Mouse (Mus musculus): ENCODE results near the gene Rcor1. TPM values are rescaled to one million over a fixed set of nuclear protein-coding genes. Genes with fewer than 3 reads are reported as not detected.

The Rcor1 gene
- polyA plus RNA-seq, 1 experiment: 14.4 TPM

DNA sequence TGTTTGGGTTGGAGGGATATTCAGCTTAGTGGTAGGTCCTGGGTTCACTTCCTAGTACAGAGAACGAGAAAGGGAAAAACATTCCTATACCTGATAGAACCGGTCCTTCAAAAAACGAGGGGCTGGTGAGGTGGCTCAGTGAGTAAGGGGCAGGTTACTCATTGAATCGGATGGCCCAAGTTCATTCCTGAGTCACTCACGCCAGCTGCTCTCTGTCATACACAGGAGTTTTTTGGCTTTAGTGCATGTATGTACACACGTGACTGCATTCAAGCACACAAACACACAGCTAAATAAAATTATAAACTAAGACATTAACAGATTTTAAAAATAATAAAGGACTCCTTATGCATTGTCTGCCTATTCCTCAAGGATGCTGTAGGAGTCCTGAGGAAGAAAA, 57.1 kb downstream of the Rcor1 start:
- Histone ChIP-seq H3K27ac (ENCODE audit: control insufficient read depth, insufficient read depth, low read depth, low read length) (no peak overlapping the region), H3K27me3 (ENCODE audit: control insufficient read depth, insufficient read depth, low read length) (no peaks in the 10 kb centered on the region), H3K4me1 (ENCODE audit: control insufficient read depth, insufficient read depth, low read length) (no peaks in the 10 kb centered on the region), H3K4me3 (ENCODE audit: control insufficient read depth, low read depth, low read length) (no peak overlapping the region), H3K36me3 (ENCODE audit: control insufficient read depth, insufficient read depth, low read length) (peaks cover 1% of the 10 kb centered on the region; the same call in 1 of the 2 replicates)
- TF ChIP-seq POLR2A (IDR thresholded peaks at IDR 0.05; ENCODE audit: control insufficient read depth, low read depth, low read length) (no peak), CTCF (IDR thresholded peaks at IDR 0.05; ENCODE audit: control insufficient read depth, insufficient read depth, insufficient replicate concordance, low read depth, low read length) (no peak)

DNA sequence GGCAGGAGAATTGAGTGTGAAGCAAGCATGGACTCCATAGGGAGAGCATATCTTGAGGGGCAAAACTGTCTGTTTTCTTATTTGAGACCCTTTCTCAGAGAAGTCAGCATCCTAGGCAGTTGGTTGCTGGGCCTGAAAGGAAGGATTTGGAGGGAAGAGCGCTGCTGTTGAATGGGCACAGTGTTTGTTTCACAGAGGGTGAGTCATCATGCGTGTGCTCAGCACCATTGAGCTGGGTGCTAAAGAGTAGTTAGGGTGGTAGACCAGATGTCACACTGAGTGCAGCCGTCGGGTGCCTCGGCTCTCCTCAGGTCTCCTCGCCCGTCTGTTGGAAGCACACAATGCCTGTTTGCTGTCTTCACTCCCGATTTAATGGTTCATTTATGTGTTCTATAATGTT, 57.9 kb downstream of the Rcor1 start:
- Histone ChIP-seq H3K27me3 (ENCODE audit: control insufficient read depth, insufficient read depth, low read length) (no peaks in the 10 kb centered on the region), H3K4me1 (ENCODE audit: control insufficient read depth, insufficient read depth, low read length) (no peaks in the 10 kb centered on the region), H3K27ac (ENCODE audit: control insufficient read depth, insufficient read depth, low read depth, low read length) (no peak overlapping the region), H3K36me3 (ENCODE audit: control insufficient read depth, insufficient read depth, low read length) (peaks cover 3% of the 10 kb centered on the region), H3K4me3 (ENCODE audit: control insufficient read depth, low read depth, low read length) (no peak overlapping the region)
- TF ChIP-seq CTCF (IDR thresholded peaks at IDR 0.05; ENCODE audit: control insufficient read depth, insufficient read depth, insufficient replicate concordance, low read depth, low read length) (no peak), POLR2A (IDR thresholded peaks at IDR 0.05; ENCODE audit: control insufficient read depth, low read depth, low read length) (no peak)

DNA sequence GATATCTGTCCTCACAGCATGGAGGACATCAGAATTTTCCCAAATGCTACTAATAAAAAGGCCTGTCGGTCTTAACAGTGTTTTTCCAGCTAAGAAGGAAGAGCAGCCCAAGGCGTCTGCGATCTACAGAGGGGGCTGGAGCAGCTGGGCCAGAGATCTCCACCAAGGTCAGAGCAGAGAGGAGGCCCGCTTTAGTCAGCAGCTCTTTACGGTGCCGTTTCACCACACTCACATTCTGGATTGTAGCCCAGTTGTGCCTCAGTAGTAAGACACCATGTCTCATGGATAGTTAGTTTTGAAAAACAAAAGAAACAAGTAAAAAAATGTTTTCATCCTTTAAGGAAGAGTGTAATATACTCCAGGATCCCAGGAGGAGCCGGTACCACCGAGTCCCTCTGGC, 72.0 kb downstream of the Rcor1 start:
- no peak overlapping the region for H3K27ac ChIP-seq (ENCODE audit: control insufficient read depth, insufficient read depth, low read depth, low read length)
- no peak overlapping the region for H3K4me3 ChIP-seq (ENCODE audit: control insufficient read depth, low read depth, low read length)
- H3K36me3 ChIP-seq (ENCODE audit: control insufficient read depth, insufficient read depth, low read length): peaks cover 6% of the 10 kb centered on the region
- TF ChIP-seq POLR2A (IDR thresholded peaks at IDR 0.05; ENCODE audit: control insufficient read depth, low read depth, low read length) (no peak), CTCF (IDR thresholded peaks at IDR 0.05; ENCODE audit: control insufficient read depth, insufficient read depth, insufficient replicate concordance, low read depth, low read length) (no peak)
- H3K4me1 ChIP-seq (ENCODE audit: control insufficient read depth, insufficient read depth, low read length): no peaks in the 10 kb centered on the region
- H3K27me3 ChIP-seq (ENCODE audit: control insufficient read depth, insufficient read depth, low read length): no peaks in the 10 kb centered on the region

GRCm38 (mm10) chr12:111114593-111114992, 75.4 kb downstream of the Rcor1 start:
- Histone ChIP-seq H3K4me3 (ENCODE audit: control insufficient read depth, low read depth, low read length) (no peak overlapping the region), H3K27me3 (ENCODE audit: control insufficient read depth, insufficient read depth, low read length) (no peaks in the 10 kb centered on the region), H3K27ac (ENCODE audit: control insufficient read depth, insufficient read depth, low read depth, low read length) (no peak overlapping the region), H3K4me1 (ENCODE audit: control insufficient read depth, insufficient read depth, low read length) (no peaks in the 10 kb centered on the region), H3K36me3 (ENCODE audit: control insufficient read depth, insufficient read depth, low read length) (peaks cover 6% of the 10 kb centered on the region)
- TF ChIP-seq CTCF (IDR thresholded peaks at IDR 0.05; ENCODE audit: control insufficient read depth, insufficient read depth, insufficient replicate concordance, low read depth, low read length) (no peak), POLR2A (IDR thresholded peaks at IDR 0.05; ENCODE audit: control insufficient read depth, low read depth, low read length) (no peak)

- Histone ChIP-seq H3K4me1 (ENCODE audit: control insufficient read depth, insufficient read depth, low read length) (no peaks in the 10 kb centered on the region), H3K4me3 (ENCODE audit: control insufficient read depth, low read depth, low read length) (no peak overlapping the region), H3K27ac (ENCODE audit: control insufficient read depth, insufficient read depth, low read depth, low read length) (no peak overlapping the region), H3K27me3 (ENCODE audit: control insufficient read depth, insufficient read depth, low read length) (no peaks in the 10 kb centered on the region), H3K36me3 (ENCODE audit: control insufficient read depth, insufficient read depth, low read length) (no peaks in the 10 kb centered on the region; the same call in 1 of the 2 replicates)
- TF ChIP-seq CTCF (IDR thresholded peaks at IDR 0.05; ENCODE audit: control insufficient read depth, insufficient read depth, insufficient replicate concordance, low read depth, low read length) (no peak), POLR2A (IDR thresholded peaks at IDR 0.05; ENCODE audit: control insufficient read depth, low read depth, low read length) (no peak)
These were observed 80.4 kb downstream of the Rcor1 start for GRCm38 (mm10) chr12:111119506-111120085.

DNA sequence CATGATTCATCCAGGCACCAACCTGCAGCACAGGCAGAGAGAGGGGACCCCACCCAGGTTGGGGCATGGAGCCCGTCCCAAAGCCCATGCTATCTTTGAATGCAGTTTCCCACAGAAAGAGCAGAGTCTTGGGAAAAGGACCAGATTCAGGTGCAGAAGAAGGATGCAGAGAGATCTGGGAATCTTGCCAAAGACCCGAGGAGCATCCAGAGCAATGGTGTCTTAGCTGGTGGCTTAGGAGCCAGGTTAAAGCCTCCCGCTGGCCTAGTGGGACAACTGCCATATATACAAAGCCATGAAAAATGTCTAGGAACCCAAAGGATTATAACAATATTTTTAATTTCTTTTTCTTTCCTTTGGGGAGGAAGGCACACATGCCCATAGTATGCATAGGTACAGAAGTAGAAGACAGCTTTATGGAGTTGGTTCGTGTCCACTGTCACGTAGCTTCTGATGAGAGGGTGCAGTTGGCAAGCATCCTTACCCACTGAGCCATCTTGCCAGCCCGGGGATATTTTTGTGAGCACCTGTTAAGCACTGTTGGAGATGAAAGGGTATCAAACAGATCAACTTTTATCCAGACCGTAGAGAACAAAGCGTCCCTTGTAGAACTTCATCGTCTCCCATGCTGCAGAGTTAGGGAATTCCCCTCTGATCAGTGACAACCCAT, 82.0 kb downstream of the Rcor1 start:
- no peaks in the 10 kb centered on the region for H3K36me3 ChIP-seq (ENCODE audit: control insufficient read depth, insufficient read depth, low read length)

DNA sequence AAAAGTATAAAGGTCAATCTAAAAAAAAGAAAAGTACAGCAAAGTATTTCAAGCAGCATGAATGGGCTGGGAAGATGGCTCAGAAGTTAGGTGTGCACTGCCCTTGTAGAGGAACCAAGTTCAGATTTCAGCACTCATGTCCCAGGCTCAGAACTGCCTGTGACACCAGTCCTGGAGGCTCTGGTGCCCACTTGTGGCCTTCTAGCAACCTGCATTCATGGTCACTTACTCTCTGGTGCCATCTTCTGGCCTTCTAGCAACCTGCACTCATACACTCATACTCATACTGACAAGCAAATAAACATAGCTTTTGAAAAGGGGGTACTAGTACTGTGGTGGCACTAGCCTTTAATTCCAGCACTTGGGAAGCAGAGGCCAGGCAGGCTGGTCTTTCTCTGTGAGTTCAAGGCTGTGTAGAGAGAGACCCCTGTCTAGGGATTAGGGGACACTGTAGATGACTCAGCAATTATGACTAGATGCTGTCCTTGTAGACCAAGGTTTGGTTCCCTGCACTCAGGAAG, 83.2 kb downstream of the Rcor1 start:
- no peaks in the 10 kb centered on the region for H3K27me3 ChIP-seq (ENCODE audit: control insufficient read depth, insufficient read depth, low read length)
- H3K4me1 ChIP-seq (ENCODE audit: control insufficient read depth, insufficient read depth, low read length): no peaks in the 10 kb centered on the region
- no peak overlapping the region for H3K27ac ChIP-seq (ENCODE audit: control insufficient read depth, insufficient read depth, low read depth, low read length)
- TF ChIP-seq CTCF (IDR thresholded peaks at IDR 0.05; ENCODE audit: control insufficient read depth, insufficient read depth, insufficient replicate concordance, low read depth, low read length) (peak; percentile 52; the same call in 1 of the 2 replicates), POLR2A (IDR thresholded peaks at IDR 0.05; ENCODE audit: control insufficient read depth, low read depth, low read length) (no peak)
- no peaks in the 10 kb centered on the region for H3K36me3 ChIP-seq (ENCODE audit: control insufficient read depth, insufficient read depth, low read length)
- H3K4me3 ChIP-seq (ENCODE audit: control insufficient read depth, low read depth, low read length): no peak overlapping the region

More for the DNA sequence above, 82.0 kb downstream of the Rcor1 start:
- Histone ChIP-seq H3K27ac (ENCODE audit: control insufficient read depth, insufficient read depth, low read depth, low read length) (no peak overlapping the region), H3K27me3 (ENCODE audit: control insufficient read depth, insufficient read depth, low read length) (no peaks in the 10 kb centered on the region), H3K4me3 (ENCODE audit: control insufficient read depth, low read depth, low read length) (no peak overlapping the region), H3K4me1 (ENCODE audit: control insufficient read depth, insufficient read depth, low read length) (no peaks in the 10 kb centered on the region)
- TF ChIP-seq POLR2A (IDR thresholded peaks at IDR 0.05; ENCODE audit: control insufficient read depth, low read depth, low read length) (no peak), CTCF (IDR thresholded peaks at IDR 0.05; ENCODE audit: control insufficient read depth, insufficient read depth, insufficient replicate concordance, low read depth, low read length) (no peak)

Data from testis, adult 2 months (tissue).